Comparison of ENCODE assay signal across 8 mouse cellular contexts in genomic region chr3:52044651-52045050, GRCm38 (mm10).
DNase-seq lines count a peak whose midpoint lies in the region; ATAC-seq and TF ChIP-seq lines count a peak whose summit lies in the region.

No protein-coding gene starts in this region.

- H3K4me2 ChIP-seq in lung, embryonic 14.5 days, result peak overlapping the region; percentile 63
- peak overlapping the region; percentile 60 for H3K4me2 ChIP-seq in hindbrain, embryonic 13.5 days
- H3K4me2 ChIP-seq in midbrain, embryonic 15.5 days, result peak overlapping the region; percentile 59

- no peak for ATAC-seq in lung, embryonic 14.5 days (ENCODE audit: insufficient read depth)
- ATAC-seq in hindbrain, embryonic 13.5 days (ENCODE audit: low FRiP score), result peak; percentile 16; the same call in 1 of the 2 replicates
- ATAC-seq in midbrain, embryonic 15.5 days (replicated peaks), result peak; percentile 22

- no peak for TF ChIP-seq CTCF in lung, embryonic 14.5 days (IDR thresholded peaks at IDR 0.05; ENCODE audit: low read depth)

- no peaks in the 10 kb centered on the region for H3K36me3 ChIP-seq in lung, embryonic 14.5 days (ENCODE audit: insufficient read depth)
- no peaks in the 10 kb centered on the region for H3K36me3 ChIP-seq in embryonic facial prominence, embryonic 10.5 days (replicated peaks)
- no peaks in the 10 kb centered on the region for H3K36me3 ChIP-seq in hindbrain, embryonic 13.5 days
- H3K36me3 ChIP-seq in midbrain, embryonic 15.5 days (replicated peaks), result no peaks in the 10 kb centered on the region

- H3K9ac ChIP-seq in lung, embryonic 14.5 days, result peak overlapping the region; percentile 2; the same call in 1 of the 2 replicates
- H3K9ac ChIP-seq in hindbrain, embryonic 13.5 days, result peak overlapping the region; percentile 64
- H3K9ac ChIP-seq in midbrain, embryonic 15.5 days, result peak overlapping the region; percentile 10; the same call in 1 of the 2 replicates

- DNase-seq in lung, embryonic 14.5 days, result peak; percentile 54
- DNase-seq in lung, postnatal 25 days (ENCODE audit: low spot score), result no peak
- DNase-seq in embryonic facial prominence, embryonic 10.5 days (ENCODE audit: low spot score), result peak; percentile 74
- no peak for DNase-seq in testis, postnatal 10 days (ENCODE audit: low spot score)
- no peak for DNase-seq in frontal cortex, postnatal 36 days (ENCODE audit: low spot score in 2 of 2)
- DNase-seq in thymus, postnatal 4 days, result no peak

- 13% methylated on average over 14 of the region's 14 CpGs for WGBS in lung, embryonic 14.5 days
- WGBS in embryonic facial prominence, embryonic 10.5 days, result 1% methylated on average over 14 of the region's 14 CpGs
- 3% methylated on average over 14 of the region's 14 CpGs for WGBS in hindbrain, embryonic 13.5 days
- WGBS in midbrain, embryonic 15.5 days, result 3% methylated on average over 14 of the region's 14 CpGs

- H3K4me3 ChIP-seq in lung, embryonic 14.5 days (ENCODE audit: low read depth, low read length), result no peak overlapping the region; the same call in 1 of the 2 replicates
- peak overlapping the region; percentile 53 for H3K4me3 ChIP-seq in embryonic facial prominence, embryonic 10.5 days
- H3K4me3 ChIP-seq in hindbrain, embryonic 13.5 days, result peak overlapping the region; percentile 18; the same call in 1 of the 2 replicates
- no peak overlapping the region for H3K4me3 ChIP-seq in midbrain, embryonic 15.5 days

- no peaks in the 10 kb centered on the region for H3K9me3 ChIP-seq in lung, embryonic 14.5 days (ENCODE audit: low read depth, low read length)
- H3K9me3 ChIP-seq in embryonic facial prominence, embryonic 10.5 days, result no peaks in the 10 kb centered on the region
- H3K9me3 ChIP-seq in hindbrain, embryonic 13.5 days, result no peaks in the 10 kb centered on the region
- H3K9me3 ChIP-seq in midbrain, embryonic 15.5 days, result no peaks in the 10 kb centered on the region

- peaks cover 39% of the 10 kb centered on the region for H3K4me1 ChIP-seq in lung, embryonic 14.5 days (ENCODE audit: insufficient read depth)
- H3K4me1 ChIP-seq in embryonic facial prominence, embryonic 10.5 days, result peaks cover 63% of the 10 kb centered on the region
- H3K4me1 ChIP-seq in hindbrain, embryonic 13.5 days (replicated peaks), result peaks cover 57% of the 10 kb centered on the region
- H3K4me1 ChIP-seq in midbrain, embryonic 15.5 days, result peaks cover 52% of the 10 kb centered on the region

- no peaks in the 10 kb centered on the region for H3K27me3 ChIP-seq in lung, embryonic 14.5 days (ENCODE audit: insufficient read depth, low read length)
- no peaks in the 10 kb centered on the region for H3K27me3 ChIP-seq in embryonic facial prominence, embryonic 10.5 days (replicated peaks; ENCODE audit: low read depth, poor library complexity, severe bottlenecking)
- H3K27me3 ChIP-seq in hindbrain, embryonic 13.5 days, result no peaks in the 10 kb centered on the region
- no peaks in the 10 kb centered on the region for H3K27me3 ChIP-seq in midbrain, embryonic 15.5 days (replicated peaks)

- H3K27ac ChIP-seq in lung, embryonic 14.5 days (ENCODE audit: low read depth), result peak overlapping the region; percentile 98
- peak overlapping the region; percentile 92 for H3K27ac ChIP-seq in embryonic facial prominence, embryonic 10.5 days (replicated peaks)
- peak overlapping the region; percentile 93 for H3K27ac ChIP-seq in hindbrain, embryonic 13.5 days
- H3K27ac ChIP-seq in midbrain, embryonic 15.5 days, result peak overlapping the region; percentile 90

Comparison
In these comparisons a context has a peak if more than half of its experiments do, and no peak if none do; other contexts are left out.
1. DNase-seq: peak in lung, embryonic 14.5 days (single experiment) and embryonic facial prominence, embryonic 10.5 days (single experiment); none in lung, postnatal 25 days (single experiment), testis, postnatal 10 days (single experiment), frontal cortex, postnatal 36 days (0 of 2) and thymus, postnatal 4 days (single experiment).
2. H3K4me3 ChIP-seq: peak in embryonic facial prominence, embryonic 10.5 days (single experiment) and hindbrain, embryonic 13.5 days (single experiment); none in lung, embryonic 14.5 days (single experiment) and midbrain, embryonic 15.5 days (single experiment).
3. H3K9ac ChIP-seq: peak in every context shown above with its lines; median percentile 64 in hindbrain, embryonic 13.5 days; 10 in midbrain, embryonic 15.5 days; 2 in lung, embryonic 14.5 days.
4. Peak in every context shown above with its lines, with median percentiles within 50 percentile points of each other: H3K27ac ChIP-seq and H3K4me2 ChIP-seq.